Mouse (Mus musculus) olfactory bulb, adult 2 months (tissue): Measurements from ENCODE around the gene Adgre5. TPM values are rescaled to one million over a fixed set of nuclear protein-coding genes. Genes with fewer than 3 reads are reported as not detected.

Source experiments
- H3K27ac ChIP-seq: fragments of 200-500 bp; 2 replicates; pipeline ENCODE4 v1.5.1; 2012; ENCODE audit warnings: low read depth, low read length; ENCODE audit not compliant: insufficient read depth
- H3K4me1 ChIP-seq: fragments of 200-500 bp; 2 replicates; pipeline ENCODE4 v1.6.1; 2012; ENCODE audit warnings: low read length; ENCODE audit not compliant: control insufficient read depth, insufficient read depth
- H3K4me3 ChIP-seq: fragments of 200-500 bp; 2 replicates; pipeline ENCODE4 v1.5.1; 2012; ENCODE audit warnings: mild to moderate bottlenecking, low read depth, low read length, moderate library complexity; ENCODE audit not compliant: insufficient read depth
- CTCF ChIP-seq: fragments of 200-500 bp; IDR thresholded peaks from 2 replicates; pipeline ENCODE4 v1.5.1; 2012; ENCODE audit warnings: low read depth, mild to moderate bottlenecking, low read length, moderate library complexity; ENCODE audit not compliant: insufficient read depth
- POLR2A ChIP-seq: fragments of 200-500 bp; IDR thresholded peaks from 2 replicates; pipeline ENCODE4 v1.6.1; 2012; ENCODE audit warnings: mild to moderate bottlenecking, low read depth, low read length, moderate library complexity; ENCODE audit not compliant: insufficient read depth
- WGBS: fragments of 180-500 bp; shearing (Covaris S2); methylation state at CpG from one replicate; pipeline ENCODE4 v1.1.7; 2018; 5-methylcytosine and 5-hydroxymethylcytosine counted together
- polyA plus RNA-seq: library from polyadenylated mRNA; stranded (reverse); fragments of >200 nt; gene quantifications from 2 replicates; pipeline ENCODE4 v1.2.4, GENCODE M21; 2012; ENCODE audit warnings: low replicate concordance; ENCODE audit not compliant: missing spikeins, insufficient read depth, insufficient read length

The Adgre5 gene
- polyA plus RNA-seq, 1 experiment: not detected

- TF ChIP-seq POLR2A: no peak
- no peak for TF ChIP-seq CTCF
- H3K4me1 ChIP-seq: peaks cover 8% of the 10 kb centered on the region
- no peak overlapping the region for H3K4me3 ChIP-seq
- WGBS: 80% methylated on average over 5 of the region's 5 CpGs
- no peak overlapping the region for H3K27ac ChIP-seq
Measured at GRCm38 (mm10) chr8:83731906-83732305, 9.2 kb downstream of the Adgre5 start.

GRCm38 (mm10) chr8:83729009-83729807 lies 11.9 kb downstream of the Adgre5 start:
- H3K27ac ChIP-seq: no peak overlapping the region
- H3K4me3 ChIP-seq: no peak overlapping the region
- 81% methylated on average over 11 of the region's 11 CpGs for WGBS
- no peaks in the 10 kb centered on the region for H3K4me1 ChIP-seq
- TF ChIP-seq CTCF: no peak
- TF ChIP-seq POLR2A: no peak

- H3K4me3 ChIP-seq: no peak overlapping the region
- no peaks in the 10 kb centered on the region for H3K4me1 ChIP-seq
- 94% methylated on average over 8 of the region's 8 CpGs for WGBS
- no peak for TF ChIP-seq POLR2A
- no peak for TF ChIP-seq CTCF
- no peak overlapping the region for H3K27ac ChIP-seq
Measured at GRCm38 (mm10) chr8:83725521-83726102, 15.5 kb downstream of the Adgre5 start.

- no peaks in the 10 kb centered on the region for H3K4me1 ChIP-seq
- peak; percentile 82 for TF ChIP-seq CTCF
- no peak for TF ChIP-seq POLR2A
- WGBS: 33% methylated on average over 15 of the region's 15 CpGs
- H3K27ac ChIP-seq: no peak overlapping the region
- H3K4me3 ChIP-seq: no peak overlapping the region
Measured at GRCm38 (mm10) chr8:83724697-83725482, 16.2 kb downstream of the Adgre5 start.

- TF ChIP-seq CTCF: no peak
- no peak for TF ChIP-seq POLR2A
- Histone ChIP-seq H3K4me1 (no peaks in the 10 kb centered on the region), H3K4me3 (no peak overlapping the region), H3K27ac (no peak overlapping the region)
- 83% methylated on average over 11 of the region's 11 CpGs for WGBS
Measured at GRCm38 (mm10) chr8:83723447-83724083, 17.6 kb downstream of the Adgre5 start.

- WGBS: 90% methylated on average over 12 of the region's 12 CpGs
- no peak for TF ChIP-seq POLR2A
- no peak for TF ChIP-seq CTCF
- no peak overlapping the region for H3K4me3 ChIP-seq
- H3K27ac ChIP-seq: no peak overlapping the region
- H3K4me1 ChIP-seq: no peaks in the 10 kb centered on the region
Measured at GRCm38 (mm10) chr8:83722631-83723030, 18.5 kb downstream of the Adgre5 start.

GRCm38 (mm10) chr8:83721405-83722025 lies 19.6 kb downstream of the Adgre5 start:
- 86% methylated on average over 25 of the region's 25 CpGs for WGBS
- Histone ChIP-seq H3K27ac (no peak overlapping the region), H3K4me3 (no peak overlapping the region), H3K4me1 (no peaks in the 10 kb centered on the region)
- TF ChIP-seq CTCF (no peak), POLR2A (no peak)

- TF ChIP-seq CTCF (no peak), POLR2A (no peak)
- no peaks in the 10 kb centered on the region for H3K4me1 ChIP-seq
- 84% methylated on average over 2 of the region's 2 CpGs for WGBS
- no peak overlapping the region for H3K4me3 ChIP-seq
- no peak overlapping the region for H3K27ac ChIP-seq
Measured at GRCm38 (mm10) chr8:83719693-83720092, 21.4 kb downstream of the Adgre5 start.

- WGBS: 80% methylated on average over 2 of the region's 2 CpGs
- no peak overlapping the region for H3K4me3 ChIP-seq
- no peaks in the 10 kb centered on the region for H3K4me1 ChIP-seq
- TF ChIP-seq CTCF (no peak), POLR2A (no peak)
- H3K27ac ChIP-seq: no peak overlapping the region
Measured at GRCm38 (mm10) chr8:83719048-83719447, 22.1 kb downstream of the Adgre5 start.
